Mouse (Mus musculus) heart, embryonic 14.5 days (tissue): Measurements from ENCODE around the gene Fkbp8. TPM values are rescaled to one million over a fixed set of nuclear protein-coding genes. Genes with fewer than 3 reads are reported as not detected.

Experiments
- ATAC-seq: fragments of 200-750 bp; cut with Nextera tagmentation; 2 replicates; pipeline ENCODE4 v1.8.0; 2017; ENCODE audit warnings: low read depth, moderate TSS enrichment; ENCODE audit not compliant: insufficient number of reproducible peaks, insufficient read depth, low FRiP score
- H3K27ac ChIP-seq, 2 experiments: fragments of 200-500 bp in 1 of 2; fragments of 300-500 bp in 1 of 2; sonication (generic) in 1 of 2; replicated peaks in 1 of 2; 2 replicates each; pipeline ENCODE4 v1.5.1; 2012 to 2014; ENCODE audit warnings: low read depth in 2 of 2, low read length in 2 of 2, control low read depth in 1 of 2, mild to moderate bottlenecking in 1 of 2, mixed read lengths in 1 of 2; ENCODE audit not compliant: control insufficient read depth in 1 of 2, insufficient read depth in 1 of 2
- H3K27me3 ChIP-seq: fragments of 300-500 bp; sonication (generic); 2 replicates; pipeline ENCODE4 v1.6.1; 2014; ENCODE audit warnings: mild to moderate bottlenecking, low read length, control low read depth; ENCODE audit not compliant: control insufficient read depth, insufficient read depth
- H3K36me3 ChIP-seq: fragments of 300-500 bp; sonication (generic); 2 replicates; pipeline ENCODE4 v1.6.1; 2014; ENCODE audit warnings: mild to moderate bottlenecking, control low read depth, low read length, mixed read lengths; ENCODE audit not compliant: control insufficient read depth, insufficient read depth
- H3K4me1 ChIP-seq, 2 experiments: fragments of 200-500 bp in 1 of 2; fragments of 300-500 bp in 1 of 2; sonication (generic) in 1 of 2; 2 replicates each; pipeline ENCODE4 v1.6.1; 2012 to 2014; ENCODE audit warnings: low read length in 2 of 2, control low read depth in 1 of 2, mixed read lengths in 1 of 2; ENCODE audit not compliant: control insufficient read depth in 2 of 2, insufficient read depth in 2 of 2
- H3K4me2 ChIP-seq: fragments of 300-500 bp; sonication (generic); 2 replicates; pipeline ENCODE4 v1.6.1; 2014; ENCODE audit warnings: mild to moderate bottlenecking, low read length
- H3K4me3 ChIP-seq, 2 experiments: fragments of 200-500 bp in 1 of 2; fragments of 300-500 bp in 1 of 2; sonication (generic) in 1 of 2; 2 replicates each; pipeline ENCODE4 v1.5.1; 2012 to 2014; ENCODE audit warnings: low read length in 2 of 2, mild to moderate bottlenecking in 2 of 2, control low read depth in 1 of 2, low read depth in 1 of 2, moderate library complexity in 1 of 2; ENCODE audit not compliant: control insufficient read depth in 1 of 2, insufficient read depth in 1 of 2
- H3K9ac ChIP-seq: fragments of 300-500 bp; sonication (generic); 2 replicates; pipeline ENCODE4 v1.6.1; 2014; ENCODE audit warnings: mild to moderate bottlenecking, low read length
- H3K9me3 ChIP-seq: fragments of 300-500 bp; sonication (generic); 2 replicates; pipeline ENCODE4 v1.6.1; 2016; ENCODE audit warnings: low read length, control low read depth; ENCODE audit not compliant: control insufficient read depth
- WGBS: fragments of 180-500 bp; shearing (Covaris S2); extraction: QIAGEN DNeasy Blood & Tissue Kit; methylation state at CpG from one replicate; pipeline ENCODE4 v1.1.7; 2014; 5-methylcytosine and 5-hydroxymethylcytosine counted together
- polyA plus RNA-seq: library from polyadenylated mRNA; unstranded; fragments of >200 nt; fragmentation: Nextera tagmentation; extraction: Ambion mirVana; gene quantifications from 2 replicates; pipeline ENCODE4 v1.2.1, GENCODE M21; 2014

The Fkbp8 gene
- polyA plus RNA-seq, 1 experiment from 2014 or later: 209 TPM

DNA sequence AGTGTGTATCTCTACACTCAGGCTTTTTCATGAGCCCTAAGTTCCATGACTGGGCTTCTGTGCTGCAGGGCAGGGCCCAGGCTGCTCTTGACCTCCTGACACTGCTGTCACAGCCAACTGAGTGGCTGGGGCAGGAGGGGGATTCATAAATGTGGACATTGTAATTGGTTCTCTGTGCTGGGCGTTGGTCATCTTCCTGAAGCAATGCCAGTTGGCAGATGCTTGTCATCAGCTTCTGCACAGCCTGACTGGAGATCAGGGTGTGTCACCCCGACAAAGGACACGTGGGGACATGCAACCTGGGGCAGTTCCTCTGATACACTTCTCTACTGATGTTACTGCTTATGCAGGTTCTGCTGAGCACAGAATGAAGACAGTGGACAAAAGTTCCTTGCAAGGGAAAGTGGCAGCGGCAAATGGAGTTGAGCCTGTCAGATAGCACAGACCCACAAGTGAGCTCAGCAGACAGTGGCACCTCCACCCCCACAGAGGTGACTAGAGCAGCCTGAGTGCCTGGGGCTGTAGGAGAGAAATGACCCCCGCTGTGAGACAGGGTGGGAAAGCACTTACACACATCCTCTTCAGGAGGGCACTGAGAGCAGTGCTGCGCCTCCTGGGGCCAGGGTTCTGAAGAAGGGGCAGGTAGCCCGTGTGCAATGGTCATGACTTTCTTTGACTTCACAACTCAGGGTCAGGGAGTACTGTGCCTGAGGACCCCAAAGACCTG lies 34.4 kb downstream of the Fkbp8 start:
- Histone ChIP-seq H3K9ac (peak overlapping the region; percentile 39), H3K36me3 (peaks cover 7% of the 10 kb centered on the region; the same call in 1 of the 2 replicates), H3K9me3 (no peaks in the 10 kb centered on the region), H3K4me1 (peaks cover 58 to 77% of the 10 kb centered on the region in 2 experiments), H3K4me2 (no peak overlapping the region), H3K27ac (peak overlapping the region; percentile 32 to 67; a peak in 3 of 4 replicates), H3K4me3 (no peak overlapping the region), H3K27me3 (no peaks in the 10 kb centered on the region)
- no peak for ATAC-seq
- WGBS: 38% methylated on average over 7 of the region's 7 CpGs

DNA sequence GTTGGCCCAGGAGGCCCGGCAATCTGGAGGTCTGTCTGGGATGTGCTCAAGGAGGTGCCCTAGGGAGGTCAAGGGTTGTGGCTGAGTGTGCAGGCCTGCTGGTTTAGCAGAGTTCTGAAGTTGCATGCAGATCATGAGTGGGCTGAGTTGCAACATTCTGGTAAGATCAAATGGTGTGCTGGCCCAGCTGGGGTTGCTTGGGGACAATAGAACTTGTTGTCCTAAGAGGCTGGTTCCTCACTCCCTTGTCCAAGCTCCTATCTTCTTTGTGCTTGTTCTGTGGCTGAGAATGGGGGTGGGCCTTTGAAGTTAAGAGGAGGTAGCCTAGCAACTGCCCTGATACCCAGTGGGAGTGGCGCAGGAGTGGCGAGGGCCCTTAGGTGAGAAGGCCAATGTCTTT lies 35.3 kb downstream of the Fkbp8 start:
- no peak overlapping the region for H3K4me2 ChIP-seq
- 69% methylated on average over 3 of the region's 3 CpGs for WGBS
- H3K4me1 ChIP-seq: peaks cover 58 to 75% of the 10 kb centered on the region in 2 experiments
- H3K9me3 ChIP-seq: no peaks in the 10 kb centered on the region
- no peak overlapping the region for H3K9ac ChIP-seq
- H3K4me3 ChIP-seq: no peak overlapping the region
- no peaks in the 10 kb centered on the region for H3K27me3 ChIP-seq
- ATAC-seq: no peak
- H3K27ac ChIP-seq: no peak overlapping the region
- peaks cover 3% of the 10 kb centered on the region; the same call in 1 of the 2 replicates for H3K36me3 ChIP-seq

DNA sequence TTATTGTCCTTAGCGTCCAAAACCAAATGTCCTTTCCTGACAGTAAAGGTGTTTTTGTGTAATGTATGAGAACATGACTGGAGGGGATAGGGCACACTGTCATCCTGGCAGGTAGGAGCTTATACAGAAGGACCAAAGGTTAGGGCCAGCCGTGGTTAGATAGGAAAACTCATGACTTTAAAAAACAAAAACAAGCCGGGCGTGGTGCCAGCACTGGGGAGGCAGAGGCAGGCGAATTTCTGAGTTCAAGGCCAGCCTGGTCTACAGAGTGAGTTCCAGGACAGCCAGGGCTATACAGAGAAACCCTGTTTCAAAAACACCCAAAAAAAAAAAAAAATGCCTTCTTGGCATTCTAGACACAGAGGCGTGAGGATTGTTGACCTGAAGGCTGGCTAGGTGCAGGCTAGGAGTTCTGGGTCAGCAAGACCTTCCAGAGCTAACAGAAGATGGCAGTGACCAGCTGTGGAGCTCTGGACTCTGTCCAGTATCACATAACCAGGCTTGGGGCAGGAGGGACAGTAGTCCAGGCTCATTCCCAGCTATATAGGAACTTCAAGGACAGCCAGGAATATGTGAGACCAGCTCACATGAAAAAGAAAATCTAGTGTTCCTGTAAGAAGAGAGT lies 36.4 kb downstream of the Fkbp8 start:
- Histone ChIP-seq H3K4me3 (no peak overlapping the region), H3K36me3 (peaks cover 3% of the 10 kb centered on the region; the same call in 1 of the 2 replicates), H3K9me3 (no peaks in the 10 kb centered on the region), H3K4me2 (no peak overlapping the region), H3K9ac (no peak overlapping the region; the same call in 1 of the 2 replicates), H3K27ac (no peak overlapping the region), H3K4me1 (peaks cover 53 to 64% of the 10 kb centered on the region in 2 experiments), H3K27me3 (no peaks in the 10 kb centered on the region)
- 85% methylated on average over 6 of the region's 6 CpGs for WGBS
- no peak for ATAC-seq

DNA sequence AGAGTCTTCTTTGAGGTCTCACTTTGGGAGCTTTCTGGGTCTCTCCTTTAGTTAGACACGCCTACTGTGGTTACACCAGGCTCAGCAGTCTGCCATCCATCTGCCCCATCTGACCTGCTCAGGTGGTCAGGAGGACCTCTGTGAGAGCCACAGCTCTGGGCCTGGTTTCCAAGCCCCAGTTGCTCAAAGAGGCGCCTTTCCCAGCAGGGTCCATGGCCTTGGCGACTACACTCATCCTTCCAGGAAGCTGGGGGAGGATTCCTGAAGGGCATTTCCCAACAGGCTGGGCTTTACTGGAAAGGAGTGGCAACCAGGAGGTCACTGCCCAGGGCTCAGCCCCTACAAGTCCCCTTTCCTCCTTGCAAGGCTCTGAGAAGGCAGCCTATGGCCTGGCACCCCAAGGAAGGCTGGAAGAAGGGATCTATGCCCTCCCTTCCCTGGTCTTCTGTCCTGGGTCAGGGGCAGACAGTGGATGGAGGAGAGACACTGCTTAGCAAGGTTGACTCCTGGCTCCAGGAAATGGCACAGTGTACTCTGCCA lies 37.2 kb downstream of the Fkbp8 start:
- Histone ChIP-seq H3K4me1 (peaks cover 51 to 61% of the 10 kb centered on the region in 2 experiments), H3K9me3 (no peaks in the 10 kb centered on the region), H3K4me3 (no peak overlapping the region), H3K27ac (peak overlapping the region in 1 of 2 experiments; percentile 50; a peak in 2 of 4 replicates), H3K4me2 (no peak overlapping the region), H3K27me3 (no peaks in the 10 kb centered on the region), H3K9ac (no peak overlapping the region), H3K36me3 (no peaks in the 10 kb centered on the region)
- WGBS: 66% methylated on average over 3 of the region's 3 CpGs
- ATAC-seq: no peak

DNA sequence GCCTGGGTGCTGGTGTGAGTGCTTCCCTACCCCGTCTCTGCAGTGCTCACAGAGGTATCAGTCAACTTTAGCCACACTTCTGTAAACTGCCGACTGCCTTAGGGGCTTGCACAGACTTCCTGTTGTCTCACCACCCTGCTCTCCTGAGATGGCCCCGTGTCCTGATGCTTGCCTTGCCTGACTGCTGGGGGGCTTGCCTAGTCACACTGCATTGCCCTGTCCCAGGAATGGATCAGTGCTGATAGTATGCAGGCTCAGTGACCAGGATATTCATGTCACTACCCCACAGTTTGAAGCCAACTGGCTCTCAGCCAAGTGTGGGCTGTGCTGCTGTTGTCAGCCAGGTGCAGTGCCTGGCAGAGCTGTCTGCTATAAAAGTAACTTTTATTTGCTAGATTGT lies 38.0 kb downstream of the Fkbp8 start:
- peak overlapping the region in 1 of 2 experiments; percentile 50; a peak in 2 of 4 replicates for H3K27ac ChIP-seq
- ATAC-seq: peak; percentile 43; the same call in 1 of the 2 replicates
- peaks cover 50 to 61% of the 10 kb centered on the region in 2 experiments for H3K4me1 ChIP-seq
- H3K9ac ChIP-seq: no peak overlapping the region
- H3K36me3 ChIP-seq: no peaks in the 10 kb centered on the region
- 21% methylated on average over 3 of the region's 3 CpGs for WGBS
- H3K4me3 ChIP-seq: no peak overlapping the region
- H3K27me3 ChIP-seq: no peaks in the 10 kb centered on the region
- H3K9me3 ChIP-seq: no peaks in the 10 kb centered on the region
- H3K4me2 ChIP-seq: no peak overlapping the region

DNA sequence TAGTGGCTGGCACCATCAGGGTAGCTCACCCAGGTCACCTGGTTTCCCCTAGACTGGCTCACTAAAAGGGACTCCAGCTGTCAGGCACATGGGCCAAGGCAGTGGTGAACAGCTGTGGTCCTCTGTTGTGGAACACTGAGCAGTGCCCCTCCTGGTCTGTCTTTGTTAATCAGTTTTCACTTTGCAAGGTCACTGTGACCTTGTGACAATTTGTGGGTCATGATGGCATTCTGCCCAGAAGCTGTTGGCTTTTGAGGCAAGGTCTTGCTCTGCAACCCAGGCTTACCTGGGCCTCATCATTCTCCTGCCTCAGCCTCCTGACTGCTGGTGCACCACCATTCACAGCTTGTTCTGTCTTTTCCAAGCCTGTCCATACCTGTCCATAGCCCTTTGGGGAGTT lies 42.8 kb downstream of the Fkbp8 start:
- no peak for ATAC-seq
- Histone ChIP-seq H3K4me1 (peaks cover 26 to 37% of the 10 kb centered on the region in 2 experiments), H3K36me3 (peaks cover 11% of the 10 kb centered on the region; the same call in 1 of the 2 replicates), H3K9me3 (no peaks in the 10 kb centered on the region), H3K4me2 (no peak overlapping the region), H3K27ac (peak overlapping the region; percentile 63 to 73), H3K9ac (no peak overlapping the region), H3K27me3 (no peaks in the 10 kb centered on the region), H3K4me3 (no peak overlapping the region)

DNA sequence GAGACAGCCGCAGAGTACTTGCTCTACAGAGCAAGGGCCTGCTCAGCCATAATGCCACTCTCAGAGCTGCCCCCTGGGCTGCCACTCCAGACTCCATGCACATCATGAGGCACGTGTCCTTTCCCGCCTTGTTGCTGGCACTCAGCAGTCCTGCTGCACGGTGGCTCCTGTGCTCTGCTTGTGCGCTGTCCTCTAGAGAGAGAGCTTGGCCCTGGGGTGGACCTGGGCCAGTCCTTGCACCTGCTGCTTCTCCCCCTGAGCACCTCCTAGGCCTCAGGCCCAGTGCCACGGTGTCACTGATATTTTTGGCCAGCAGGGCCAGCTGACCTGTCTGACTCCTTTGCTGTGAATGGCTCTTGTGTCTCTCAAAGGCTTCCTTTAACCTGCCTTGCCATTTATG lies 43.5 kb downstream of the Fkbp8 start:
- Histone ChIP-seq H3K4me3 (no peak overlapping the region), H3K27me3 (no peaks in the 10 kb centered on the region), H3K4me2 (no peak overlapping the region), H3K36me3 (peaks cover 11% of the 10 kb centered on the region; the same call in 1 of the 2 replicates), H3K9me3 (no peaks in the 10 kb centered on the region), H3K9ac (peak overlapping the region; percentile 18; the same call in 1 of the 2 replicates), H3K4me1 (peaks cover 22 to 31% of the 10 kb centered on the region in 2 experiments), H3K27ac (peak overlapping the region; percentile 63 to 73)
- WGBS: 37% methylated on average over 6 of the region's 6 CpGs
- ATAC-seq: 0 out of 2 replicates have a peak, but pooled peaks have one; percentile 20
